Mouse (Mus musculus): ENCODE data around the gene Stk4. TPM values are rescaled to one million over a fixed set of nuclear protein-coding genes. Genes with fewer than 3 reads are reported as not detected.

Stk4 gene
- polyA plus RNA-seq, 2 experiments, result 16.1 to 23.2 TPM

DNA sequence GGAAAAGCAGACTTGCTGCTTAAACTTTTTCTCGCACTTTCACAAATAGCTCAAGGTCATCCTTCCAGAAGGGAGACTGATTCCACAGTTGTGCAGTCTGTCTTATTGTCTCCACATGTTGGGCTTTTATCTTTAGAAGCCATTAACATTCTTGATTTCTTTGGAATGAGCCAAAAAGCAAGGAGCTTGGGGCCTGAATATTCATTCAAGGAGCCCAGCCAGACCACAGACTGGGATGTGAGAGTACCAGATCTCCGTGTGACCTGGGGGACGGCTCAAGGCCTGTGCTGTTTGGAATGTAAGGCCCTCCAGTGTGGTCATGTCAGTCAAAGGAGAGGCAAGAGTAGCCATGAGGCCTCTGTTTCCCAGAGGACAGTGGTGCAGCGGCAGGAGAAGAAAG lies 38.4 kb downstream of the Stk4 start:
- peaks cover 26% of the 10 kb centered on the region for H3K4me1 ChIP-seq (ENCODE audit: control insufficient read depth, insufficient read depth, low read length)
- peaks cover 18% of the 10 kb centered on the region; the same call in 1 of the 2 replicates for H3K36me3 ChIP-seq (ENCODE audit: control insufficient read depth, insufficient read depth, low read length)
- H3K9ac ChIP-seq (ENCODE audit: low read depth, low read length, severe bottlenecking), result no peak overlapping the region
- 0 out of 2 replicates have a peak overlapping the region, but pooled peaks have one; percentile 16 for H3K27ac ChIP-seq (replicated peaks; ENCODE audit: low read depth, low read length)
- peak; percentile 21 for DNase-seq (ENCODE audit: low spot score)
- 37% methylated on average over 4 of the region's 4 CpGs for WGBS
- no peak overlapping the region for H3K4me3 ChIP-seq (replicated peaks; ENCODE audit: low read length)
- no peak for TF ChIP-seq POLR2A (IDR thresholded peaks at IDR 0.05; ENCODE audit: borderline replicate concordance, extremely low read depth, insufficient read depth, insufficient read length)
- peak; percentile 61 for ATAC-seq (ENCODE audit: low FRiP score, low read depth)
- no peaks in the 10 kb centered on the region for H3K9me3 ChIP-seq (ENCODE audit: control insufficient read depth, low read length)
- H3K4me2 ChIP-seq (replicated peaks; ENCODE audit: low read depth, low read length, severe bottlenecking), result no peak overlapping the region
- no peaks in the 10 kb centered on the region for H3K27me3 ChIP-seq (ENCODE audit: control insufficient read depth, insufficient read depth, low read length)

DNA sequence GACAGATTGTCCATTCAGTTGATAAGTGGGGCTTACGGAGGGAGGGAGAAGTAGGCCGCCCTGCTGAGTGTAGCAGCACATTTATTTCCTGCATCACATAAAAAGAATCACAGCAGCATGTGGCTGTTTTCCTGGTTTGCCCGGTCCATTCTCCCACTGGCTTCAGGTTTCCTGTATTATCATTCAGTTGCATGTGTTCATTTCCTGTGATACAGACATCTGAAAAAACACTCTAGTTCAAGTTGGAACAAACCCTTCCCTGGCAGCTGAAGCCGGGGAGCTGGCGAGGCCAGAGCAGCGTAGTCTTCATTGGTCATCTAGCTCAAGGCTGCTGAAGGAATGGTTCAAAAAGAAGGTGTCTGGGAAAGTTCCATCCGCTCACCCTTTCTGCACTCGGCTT lies 41.4 kb downstream of the Stk4 start:
- Histone ChIP-seq H3K27ac (replicated peaks; ENCODE audit: low read depth, low read length) (0 out of 2 replicates have a peak overlapping the region, but pooled peaks have one; percentile 43), H3K4me2 (replicated peaks; ENCODE audit: low read depth, low read length, severe bottlenecking) (no peak overlapping the region), H3K27me3 (ENCODE audit: control insufficient read depth, insufficient read depth, low read length) (no peaks in the 10 kb centered on the region), H3K36me3 (ENCODE audit: control insufficient read depth, insufficient read depth, low read length) (0 out of 2 replicates have a peak, but pooled peaks cover 8% of the 10 kb centered on the region), H3K4me1 (ENCODE audit: control insufficient read depth, insufficient read depth, low read length) (peaks cover 42% of the 10 kb centered on the region), H3K4me3 (replicated peaks; ENCODE audit: low read length) (no peak overlapping the region), H3K9ac (ENCODE audit: low read depth, low read length, severe bottlenecking) (no peak overlapping the region), H3K9me3 (ENCODE audit: control insufficient read depth, low read length) (no peaks in the 10 kb centered on the region)
- WGBS, result 72% methylated on average over 8 of the region's 8 CpGs
- no peak for TF ChIP-seq POLR2A (IDR thresholded peaks at IDR 0.05; ENCODE audit: borderline replicate concordance, extremely low read depth, insufficient read depth, insufficient read length)
- no peak for ATAC-seq (ENCODE audit: low FRiP score, low read depth)
- no peak for DNase-seq (ENCODE audit: low spot score)

DNA sequence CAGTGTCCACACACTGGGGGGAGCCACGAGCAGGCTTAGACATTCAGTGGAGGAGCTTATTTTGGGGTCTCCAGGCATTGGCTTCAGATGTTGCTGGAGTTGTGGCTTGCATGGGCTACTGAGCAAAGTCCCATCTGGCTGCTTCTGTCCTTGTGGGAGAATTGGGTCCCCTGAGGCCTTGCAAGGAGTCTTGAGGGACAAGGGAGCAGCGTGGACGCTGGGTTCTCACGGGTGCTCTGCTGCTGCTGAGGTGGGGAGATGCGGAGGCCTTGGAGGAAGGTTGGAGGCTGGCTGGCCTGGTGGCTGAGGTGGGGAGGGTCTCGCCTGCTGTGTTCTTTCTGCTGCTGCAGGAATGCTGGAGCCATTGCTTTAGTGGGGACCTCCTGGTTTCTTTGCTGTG lies 43.9 kb downstream of the Stk4 start:
- 87% methylated on average over 6 of the region's 6 CpGs for WGBS
- ATAC-seq (ENCODE audit: low FRiP score, low read depth), result no peak
- Histone ChIP-seq H3K4me3 (replicated peaks; ENCODE audit: low read length) (no peak overlapping the region), H3K9me3 (ENCODE audit: control insufficient read depth, low read length) (no peaks in the 10 kb centered on the region), H3K27ac (replicated peaks; ENCODE audit: low read depth, low read length) (peak overlapping the region; percentile 11; the same call in 1 of the 2 replicates), H3K4me2 (replicated peaks; ENCODE audit: low read depth, low read length, severe bottlenecking) (no peak overlapping the region), H3K9ac (ENCODE audit: low read depth, low read length, severe bottlenecking) (no peak overlapping the region), H3K4me1 (ENCODE audit: control insufficient read depth, insufficient read depth, low read length) (peaks cover 23% of the 10 kb centered on the region), H3K36me3 (ENCODE audit: control insufficient read depth, insufficient read depth, low read length) (peaks cover 13% of the 10 kb centered on the region), H3K27me3 (ENCODE audit: control insufficient read depth, insufficient read depth, low read length) (no peaks in the 10 kb centered on the region)
- no peak for DNase-seq (ENCODE audit: low spot score)
- TF ChIP-seq POLR2A (IDR thresholded peaks at IDR 0.05; ENCODE audit: borderline replicate concordance, extremely low read depth, insufficient read depth, insufficient read length), result no peak

DNA sequence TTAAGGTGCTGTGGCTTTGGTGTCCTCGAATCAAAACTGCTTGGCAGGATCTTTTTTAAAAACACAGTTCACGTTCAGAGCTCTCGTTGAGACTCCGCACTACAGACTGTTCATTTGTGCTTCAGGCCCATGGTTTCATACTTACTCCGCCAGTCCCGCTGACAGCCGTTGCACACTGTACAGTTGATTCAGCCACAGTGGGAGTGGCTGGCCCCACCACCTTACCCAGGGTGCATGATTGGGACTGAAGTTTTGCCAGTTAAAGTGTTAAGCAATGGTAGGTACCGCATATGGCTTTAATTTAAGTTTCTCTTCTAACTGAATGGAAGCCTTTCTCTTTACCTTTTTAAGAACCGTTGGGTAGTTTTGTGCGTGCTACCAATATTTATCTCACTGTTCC lies 45.4 kb downstream of the Stk4 start:
- 40% methylated on average over 10 of the region's 10 CpGs for WGBS
- no peaks in the 10 kb centered on the region for H3K27me3 ChIP-seq (ENCODE audit: control insufficient read depth, insufficient read depth, low read length)
- ATAC-seq (ENCODE audit: low FRiP score, low read depth) (peak; percentile 70; the same call in 1 of the 2 replicates), DNase-seq (ENCODE audit: low spot score) (no peak)
- peak overlapping the region; percentile 63; the same call in 1 of the 2 replicates for H3K27ac ChIP-seq (replicated peaks; ENCODE audit: low read depth, low read length)
- no peak for TF ChIP-seq POLR2A (IDR thresholded peaks at IDR 0.05; ENCODE audit: borderline replicate concordance, extremely low read depth, insufficient read depth, insufficient read length)
- H3K4me3 ChIP-seq (replicated peaks; ENCODE audit: low read length), result no peak overlapping the region
- peaks cover 28% of the 10 kb centered on the region for H3K36me3 ChIP-seq (ENCODE audit: control insufficient read depth, insufficient read depth, low read length)
- H3K4me1 ChIP-seq (ENCODE audit: control insufficient read depth, insufficient read depth, low read length), result peaks cover 23% of the 10 kb centered on the region
- H3K9me3 ChIP-seq (ENCODE audit: control insufficient read depth, low read length), result no peaks in the 10 kb centered on the region
- H3K9ac ChIP-seq (ENCODE audit: low read depth, low read length, severe bottlenecking), result no peak overlapping the region
- no peak overlapping the region for H3K4me2 ChIP-seq (replicated peaks; ENCODE audit: low read depth, low read length, severe bottlenecking)

DNA sequence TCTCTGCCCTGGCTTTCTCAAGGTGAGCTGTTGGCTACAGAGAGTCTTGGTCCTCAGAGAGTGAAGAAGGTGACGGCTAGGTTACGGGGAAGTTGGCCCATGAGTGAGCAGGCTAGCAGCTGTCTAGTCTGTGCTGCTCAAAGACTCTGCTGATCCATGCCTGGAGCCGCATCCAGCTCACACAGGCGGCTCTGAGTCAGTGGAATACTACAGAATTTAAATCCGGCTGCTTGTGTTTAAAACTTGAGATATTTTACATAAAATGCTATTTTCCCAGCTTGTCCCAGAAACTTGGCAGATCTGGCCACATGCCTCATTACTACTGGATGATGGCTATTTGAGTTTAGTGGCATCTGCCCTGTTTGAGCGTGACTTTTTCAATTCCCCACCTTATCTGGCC lies 49.4 kb downstream of the Stk4 start:
- TF ChIP-seq POLR2A (IDR thresholded peaks at IDR 0.05; ENCODE audit: borderline replicate concordance, extremely low read depth, insufficient read depth, insufficient read length), result no peak
- no peaks in the 10 kb centered on the region for H3K9me3 ChIP-seq (ENCODE audit: control insufficient read depth, low read length)
- no peaks in the 10 kb centered on the region for H3K27me3 ChIP-seq (ENCODE audit: control insufficient read depth, insufficient read depth, low read length)
- H3K4me2 ChIP-seq (replicated peaks; ENCODE audit: low read depth, low read length, severe bottlenecking), result no peak overlapping the region
- DNase-seq (ENCODE audit: low spot score) (no peak), ATAC-seq (ENCODE audit: low FRiP score, low read depth) (no peak)
- no peak overlapping the region for H3K9ac ChIP-seq (ENCODE audit: low read depth, low read length, severe bottlenecking)
- peaks cover 17% of the 10 kb centered on the region for H3K4me1 ChIP-seq (ENCODE audit: control insufficient read depth, insufficient read depth, low read length)
- H3K36me3 ChIP-seq (ENCODE audit: control insufficient read depth, insufficient read depth, low read length), result peaks cover 39% of the 10 kb centered on the region
- WGBS, result 88% methylated on average over 6 of the region's 6 CpGs
- H3K27ac ChIP-seq (replicated peaks; ENCODE audit: low read depth, low read length), result no peak overlapping the region
- no peak overlapping the region for H3K4me3 ChIP-seq (replicated peaks; ENCODE audit: low read length)
